Mouse (Mus musculus) gonadal fat pad, adult 2 months (tissue): Measurements from ENCODE around the gene Tyw1. TPM values are rescaled to one million over a fixed set of nuclear protein-coding genes. Genes with fewer than 3 reads are reported as not detected.
"Not testable (repeated sequence)": the region's sequence is repeated elsewhere in the genome, so short reads cannot be mapped to it uniquely, and the experiment has no call there.

Experiments
- DNase-seq: peaks from one replicate; pipeline ENCODE4 v3.0.0-alpha.2; 2012; ENCODE audit warnings: low read depth
- polyA plus RNA-seq: library from polyadenylated mRNA; depleted of rRNA; stranded (reverse); fragments of >200 nt; gene quantifications from 2 replicates; pipeline ENCODE4 v1.2.3, GENCODE M21; 2012; rRNA removed

Tyw1 gene
- 13.8 and 15.7 TPM in 2 replicates for polyA plus RNA-seq

DNA sequence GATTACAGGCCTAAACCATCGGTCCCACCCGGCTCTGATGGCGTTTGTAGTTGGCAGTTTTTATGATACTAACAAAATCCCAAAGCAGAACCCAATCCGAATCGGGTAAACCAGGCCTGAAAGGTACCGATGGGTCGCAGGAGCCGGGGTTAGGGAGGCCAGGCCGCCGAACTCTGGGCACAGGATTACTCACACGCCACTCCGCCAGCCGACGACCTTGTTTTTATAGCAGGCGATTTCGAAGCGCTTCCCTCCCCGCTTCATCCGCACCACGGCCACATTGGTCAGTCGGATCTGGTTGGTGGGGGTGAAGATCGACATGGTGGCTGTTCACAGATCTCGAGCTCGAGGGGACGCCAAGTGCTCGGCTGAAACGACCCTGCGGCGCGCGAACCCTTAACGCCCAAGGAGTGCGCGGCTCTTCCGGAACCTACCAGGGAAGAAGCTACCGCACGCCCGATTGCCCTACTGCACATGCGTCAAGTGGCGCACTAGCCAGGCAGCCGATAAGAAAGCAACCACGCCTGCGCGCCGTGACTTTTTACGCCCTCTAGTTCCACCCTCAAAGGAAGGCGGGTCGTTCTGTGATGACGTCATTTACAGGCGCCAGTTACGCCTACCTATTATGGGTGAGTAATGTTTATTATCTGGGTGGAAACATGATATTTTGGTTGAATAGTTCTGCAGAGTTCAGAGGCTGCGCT lies at the start of gene Tyw1, which contains the start of gene Sbds:
Tyw1 (plus strand) TSS at position 603 of the 704 bp plus-strand sequence.
Sbds (minus strand) TSS at position 514 of the 704 bp plus-strand sequence.
- peak; percentile 67 for DNase-seq

DNA sequence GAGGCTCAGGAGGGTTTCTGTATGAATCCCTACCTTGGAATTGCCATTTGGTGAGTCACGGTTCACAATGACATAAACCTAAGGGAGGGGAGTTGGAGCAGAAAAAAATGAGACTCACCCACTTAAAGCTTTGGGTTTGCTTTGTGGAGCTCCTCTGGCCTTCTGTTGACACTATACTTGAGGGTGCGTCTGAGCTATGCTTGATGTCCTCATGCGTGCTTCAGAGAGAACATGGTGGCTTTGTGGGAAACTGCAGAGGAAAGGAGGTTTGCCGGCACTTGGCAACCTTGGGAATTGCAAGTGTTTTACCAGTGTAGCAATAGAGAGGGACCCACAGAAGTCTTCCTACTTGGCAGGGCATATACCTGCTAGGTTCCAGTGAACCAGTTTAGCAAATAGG lies 48.1 kb upstream of the Tyw1 start:
- no peak for DNase-seq

DNA sequence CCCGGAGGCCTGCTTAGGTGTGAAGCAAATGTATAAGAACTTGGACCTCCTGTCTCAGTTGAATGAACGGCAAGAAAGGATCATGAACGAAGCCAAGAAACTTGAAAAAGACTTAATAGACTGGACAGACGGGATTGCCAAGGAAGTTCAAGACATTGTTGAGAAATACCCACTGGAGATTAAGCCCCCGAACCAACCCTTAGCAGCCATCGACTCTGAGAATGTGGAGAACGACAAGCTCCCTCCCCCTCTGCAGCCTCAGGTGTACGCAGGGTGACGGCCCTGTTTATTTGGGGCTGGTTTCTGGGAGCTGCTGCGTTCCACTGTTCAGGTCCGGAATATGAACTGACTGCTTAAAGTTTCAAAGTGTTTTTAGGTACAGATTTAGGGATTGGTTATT lies 42.5 kb upstream of the Tyw1 start:
- DNase-seq = no peak

DNA sequence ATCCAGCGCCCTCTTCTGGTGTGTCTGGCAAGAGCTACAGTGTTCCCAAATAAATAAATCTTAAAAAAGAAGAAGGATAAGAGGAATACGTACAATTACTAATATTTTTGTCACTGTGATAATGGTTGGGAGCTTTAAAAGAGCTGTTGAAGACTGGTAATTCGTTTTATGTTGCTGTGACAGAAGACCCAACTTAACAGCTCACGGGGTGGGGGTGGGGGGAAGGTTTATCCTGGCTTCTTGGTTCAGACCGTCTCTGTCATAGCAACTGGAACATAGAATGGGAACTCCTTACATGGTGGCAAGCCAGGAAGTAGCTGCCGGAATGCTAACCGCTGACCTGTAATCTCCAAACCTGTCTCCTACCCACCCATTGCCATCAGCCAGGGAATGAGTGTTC lies 38.6 kb upstream of the Tyw1 start, which contains the start of gene Tmem248:
Tmem248 (plus strand) TSS at position 301 of the 400 bp plus-strand sequence.
- DNase-seq = no peak

DNA sequence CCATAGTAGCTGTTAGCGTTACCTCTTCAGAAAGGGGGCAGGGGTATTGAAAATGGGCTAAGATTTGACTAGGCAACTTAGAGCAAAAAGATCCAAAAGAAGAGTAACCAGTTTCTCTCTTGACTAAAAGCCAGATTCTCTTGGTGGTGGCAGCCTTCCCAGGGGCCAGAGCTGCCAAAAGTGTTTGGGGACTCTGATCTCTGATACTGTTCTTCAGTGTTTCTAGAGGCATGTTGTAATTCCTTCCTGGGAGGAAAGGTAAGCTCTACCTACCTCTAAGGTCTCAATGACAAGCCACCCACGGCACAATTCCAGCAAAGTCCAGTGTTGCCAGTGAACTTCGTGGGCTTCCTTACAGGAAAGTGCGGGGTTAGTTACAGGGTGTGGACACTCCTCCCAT lies 38.0 kb upstream of the Tyw1 start:
- DNase-seq = no peak

DNA sequence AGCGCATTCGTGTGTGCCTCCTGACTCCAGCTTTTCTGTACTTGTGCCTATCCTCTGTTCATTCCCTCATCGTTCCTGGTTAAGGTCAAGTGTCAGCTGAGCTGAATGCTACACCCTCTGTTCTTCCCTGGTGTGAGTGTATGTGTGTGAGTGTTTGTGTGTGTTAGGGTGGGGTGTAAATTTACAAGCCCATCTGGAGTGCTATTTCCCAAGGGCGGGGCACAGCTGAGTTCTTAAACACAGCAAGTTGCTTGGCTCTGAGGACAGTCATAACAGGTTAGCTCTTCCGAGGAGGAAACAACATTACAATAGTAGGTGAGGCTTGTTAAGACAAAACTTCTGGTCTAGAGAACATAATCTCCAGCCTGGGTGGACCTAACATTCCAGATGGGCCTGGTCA lies 37.1 kb upstream of the Tyw1 start:
- no peak for DNase-seq

DNA sequence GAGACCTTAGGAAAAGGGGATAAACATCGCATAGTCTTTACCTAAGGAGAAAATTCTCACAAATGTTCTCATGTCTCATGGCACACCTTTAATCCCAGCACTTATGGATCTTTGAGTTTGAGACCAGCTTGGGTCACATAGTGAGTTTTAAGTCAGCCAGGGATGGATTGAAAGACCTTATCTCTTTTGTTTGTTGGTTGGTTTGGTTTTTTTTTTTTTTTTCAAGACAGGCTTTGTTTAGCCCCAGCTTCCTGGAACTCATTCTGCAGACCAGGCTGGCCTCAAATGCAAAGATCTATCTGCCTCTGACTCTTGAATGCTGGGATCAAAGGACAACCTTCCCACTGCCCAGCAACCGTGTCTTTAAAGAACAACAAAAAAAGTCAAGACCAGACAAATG lies 34.1 kb upstream of the Tyw1 start:
- no peak for DNase-seq

DNA sequence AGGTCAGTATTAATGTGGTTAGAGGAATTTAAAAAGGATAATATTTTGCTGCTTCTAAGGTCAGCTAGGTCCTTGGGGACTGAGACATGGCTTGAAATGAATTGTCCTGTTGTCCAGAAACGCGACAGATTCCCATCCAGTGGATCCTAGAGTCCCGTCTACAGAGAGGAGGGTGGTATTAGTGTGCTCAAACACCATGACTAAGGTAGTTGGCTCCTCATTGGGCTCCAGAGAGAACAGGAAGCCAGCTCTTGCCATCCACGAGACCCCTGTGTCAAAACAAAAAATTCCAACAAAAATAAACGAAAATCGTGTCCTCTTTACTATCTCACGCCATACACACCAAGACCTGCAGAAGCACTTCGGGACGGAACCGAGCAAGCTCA lies 33.7 kb upstream of the Tyw1 start:
- no peak for DNase-seq

DNA sequence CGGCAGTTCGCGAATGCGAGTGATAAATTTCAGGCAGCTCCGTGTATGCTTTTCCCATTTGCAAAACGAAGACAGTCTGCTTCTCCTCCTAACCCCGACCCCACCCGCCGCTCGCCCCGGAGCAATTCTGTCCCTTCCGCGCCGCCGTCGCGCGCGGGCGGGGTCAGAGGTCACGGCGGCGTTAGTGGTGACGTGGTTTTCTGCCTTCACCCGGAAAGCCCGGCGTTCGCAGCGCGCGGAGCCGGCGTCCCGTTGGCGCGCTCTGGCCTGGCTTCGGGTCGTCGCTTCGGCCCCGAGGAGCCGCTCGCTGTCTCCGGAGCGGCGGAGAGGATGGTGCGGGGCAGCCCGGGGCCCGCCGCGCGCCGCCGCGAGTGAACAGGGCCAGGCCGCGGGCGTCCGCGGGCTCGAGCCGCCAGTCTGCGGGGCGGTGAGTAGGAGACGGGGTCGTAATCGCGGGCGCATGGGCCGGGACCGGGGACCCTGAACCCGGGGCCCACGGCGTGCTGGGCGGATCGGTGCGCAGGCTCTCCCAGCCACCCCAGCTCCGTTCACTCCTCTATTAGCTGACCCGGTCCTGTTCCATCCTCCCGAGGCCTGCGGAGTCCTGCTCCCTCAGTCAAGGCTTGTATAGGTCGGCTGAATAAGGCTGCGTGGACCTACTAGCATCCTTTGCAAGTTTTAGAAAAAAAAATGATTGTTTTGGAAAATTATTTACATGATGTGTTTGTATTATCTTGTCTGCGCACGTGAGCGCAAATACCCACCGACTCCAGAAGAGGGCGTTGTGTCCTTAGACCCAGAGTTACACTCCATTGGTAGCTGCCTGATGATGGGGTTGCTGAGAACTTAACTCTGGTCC lies 33.0 kb upstream of the Tyw1 start:
- DNase-seq = no peak

DNA sequence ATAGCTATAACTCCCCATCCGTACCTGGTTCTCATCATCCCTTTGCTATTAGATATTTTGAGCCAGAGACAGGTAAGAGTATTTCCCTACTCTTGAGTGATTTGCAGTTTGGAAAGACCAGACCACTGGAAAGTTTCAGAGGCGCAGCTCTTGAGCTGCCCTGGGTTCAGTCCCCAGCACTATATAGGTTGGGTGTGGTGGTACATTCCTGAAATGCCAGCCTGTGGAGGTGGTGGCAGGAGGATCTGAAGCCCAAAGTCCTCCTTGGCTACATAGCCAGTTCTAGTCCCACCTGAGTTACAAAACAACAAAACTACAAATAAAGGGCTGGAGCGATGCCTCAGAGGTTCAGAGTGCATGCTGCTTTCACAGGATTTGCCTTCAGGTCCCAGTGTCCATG lies 28.6 kb upstream of the Tyw1 start:
- no peak for DNase-seq

DNA sequence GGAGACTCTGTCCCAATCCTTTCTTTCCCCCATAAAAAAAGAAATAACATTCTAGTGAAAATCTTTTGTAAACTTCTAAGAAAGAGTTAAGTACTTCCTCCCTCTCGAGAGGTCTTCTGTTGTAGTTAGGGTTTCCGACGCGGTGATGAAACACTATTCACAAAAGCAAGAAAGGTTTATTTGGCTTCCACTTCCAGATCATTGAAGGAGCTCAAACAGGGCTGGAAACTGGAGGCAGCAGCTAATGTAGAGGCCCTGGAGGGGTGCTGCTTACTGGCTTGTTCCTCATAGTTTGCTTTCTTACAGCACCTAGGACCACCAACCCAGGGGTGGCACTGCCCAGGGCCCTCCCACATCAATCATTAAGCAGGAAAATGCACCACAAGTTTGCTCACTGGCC lies 27.3 kb upstream of the Tyw1 start:
- DNase-seq = no peak

DNA sequence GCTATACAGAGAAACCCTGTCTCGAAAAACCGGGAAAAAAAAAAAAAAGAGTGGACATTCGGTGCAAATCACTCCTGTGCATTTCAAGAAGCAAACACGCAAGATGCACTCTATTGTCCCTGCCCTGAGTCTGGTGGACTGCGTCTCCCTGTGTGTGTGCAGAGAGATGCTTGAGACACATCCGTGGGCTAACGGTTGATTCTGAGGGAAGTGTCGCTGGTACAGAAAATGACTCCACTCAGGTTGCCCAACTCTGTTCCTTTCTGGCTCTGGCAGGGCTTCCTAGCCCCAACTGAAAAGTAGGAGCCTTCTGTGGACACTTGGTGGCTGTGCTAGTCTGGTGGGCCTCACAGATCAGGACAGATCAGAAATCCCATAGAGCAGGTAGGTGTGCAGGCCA lies 19.1 kb upstream of the Tyw1 start:
- DNase-seq = no peak

DNA sequence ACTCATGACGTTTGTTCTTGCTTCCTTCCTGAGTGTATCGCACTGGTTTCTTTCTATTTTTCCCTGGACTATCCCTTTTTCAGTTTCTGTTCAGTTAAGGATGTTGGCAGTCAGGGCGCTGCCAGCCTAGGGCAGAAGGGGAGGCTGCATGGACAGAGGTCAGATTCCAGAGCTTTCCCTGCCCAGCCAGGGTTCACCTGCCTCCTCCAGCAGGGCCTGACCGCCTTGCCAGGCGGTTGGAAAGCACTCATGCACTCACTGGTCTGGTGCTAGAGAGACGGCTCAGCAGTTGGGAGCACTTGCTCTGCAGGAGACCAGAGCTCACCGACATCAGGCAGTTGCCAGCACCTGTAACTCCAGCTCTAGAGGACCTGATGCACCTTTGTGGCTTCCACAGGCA lies 16.2 kb upstream of the Tyw1 start:
- DNase-seq = no peak

DNA sequence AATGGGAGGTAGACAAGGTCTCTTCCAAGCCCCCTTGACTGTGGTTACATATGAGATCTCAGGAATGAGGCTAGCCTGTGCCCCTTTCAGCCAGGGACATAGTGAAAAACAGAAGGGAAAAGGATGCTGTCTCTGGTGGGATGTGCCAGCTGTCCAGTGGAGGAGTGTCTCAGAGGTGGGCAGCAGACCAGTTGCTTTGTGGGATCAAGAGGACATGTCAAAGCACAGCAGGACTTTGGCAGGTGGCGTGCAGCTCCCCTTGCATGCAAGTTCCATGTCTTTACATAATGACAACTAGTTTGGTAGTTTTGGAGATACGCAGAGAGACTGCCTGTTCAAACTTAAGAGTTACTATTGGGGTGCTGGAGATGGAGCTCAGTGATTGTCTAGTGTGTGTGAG lies 15.6 kb upstream of the Tyw1 start:
- no peak for DNase-seq

DNA sequence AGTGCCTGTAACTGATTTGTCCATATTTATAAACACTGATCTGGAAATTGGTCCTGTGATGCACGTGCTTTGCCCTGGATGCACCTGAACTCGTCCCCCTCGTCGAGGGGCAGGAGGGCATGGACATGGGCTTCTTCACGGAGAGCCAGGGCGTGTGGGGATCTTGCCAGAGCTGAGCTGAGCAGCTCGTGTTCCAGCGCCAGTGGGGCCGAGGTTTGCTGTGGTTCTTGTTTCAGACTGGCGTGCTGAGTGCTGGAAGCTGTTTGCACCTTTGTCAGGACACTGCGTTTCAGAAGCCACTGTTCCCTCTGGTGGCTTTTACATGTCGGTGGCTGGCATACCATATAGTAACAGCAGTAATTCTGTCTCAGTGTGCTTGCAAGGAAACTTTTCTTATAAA lies 14.0 kb upstream of the Tyw1 start:
- no peak for DNase-seq

DNA sequence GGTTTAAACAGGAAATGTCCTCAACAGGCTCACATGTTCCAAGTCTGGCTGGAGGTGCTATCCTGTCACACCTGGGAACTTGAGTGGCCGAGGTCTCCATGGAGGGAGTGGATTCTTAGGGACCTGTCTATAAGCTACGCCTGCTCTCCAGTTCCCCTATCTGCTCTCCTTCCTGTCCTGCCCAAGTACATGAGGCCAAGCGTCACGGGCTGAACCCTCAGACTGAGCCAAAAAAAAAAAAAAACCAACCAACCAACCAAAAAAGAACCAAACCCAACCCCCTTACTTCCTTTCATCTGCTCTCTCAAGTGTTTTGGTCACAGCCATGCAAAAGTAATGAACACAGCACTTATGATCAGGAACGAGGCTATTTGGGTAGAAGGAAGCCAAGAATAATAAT lies 7.6 kb upstream of the Tyw1 start:
- no peak for DNase-seq

DNA sequence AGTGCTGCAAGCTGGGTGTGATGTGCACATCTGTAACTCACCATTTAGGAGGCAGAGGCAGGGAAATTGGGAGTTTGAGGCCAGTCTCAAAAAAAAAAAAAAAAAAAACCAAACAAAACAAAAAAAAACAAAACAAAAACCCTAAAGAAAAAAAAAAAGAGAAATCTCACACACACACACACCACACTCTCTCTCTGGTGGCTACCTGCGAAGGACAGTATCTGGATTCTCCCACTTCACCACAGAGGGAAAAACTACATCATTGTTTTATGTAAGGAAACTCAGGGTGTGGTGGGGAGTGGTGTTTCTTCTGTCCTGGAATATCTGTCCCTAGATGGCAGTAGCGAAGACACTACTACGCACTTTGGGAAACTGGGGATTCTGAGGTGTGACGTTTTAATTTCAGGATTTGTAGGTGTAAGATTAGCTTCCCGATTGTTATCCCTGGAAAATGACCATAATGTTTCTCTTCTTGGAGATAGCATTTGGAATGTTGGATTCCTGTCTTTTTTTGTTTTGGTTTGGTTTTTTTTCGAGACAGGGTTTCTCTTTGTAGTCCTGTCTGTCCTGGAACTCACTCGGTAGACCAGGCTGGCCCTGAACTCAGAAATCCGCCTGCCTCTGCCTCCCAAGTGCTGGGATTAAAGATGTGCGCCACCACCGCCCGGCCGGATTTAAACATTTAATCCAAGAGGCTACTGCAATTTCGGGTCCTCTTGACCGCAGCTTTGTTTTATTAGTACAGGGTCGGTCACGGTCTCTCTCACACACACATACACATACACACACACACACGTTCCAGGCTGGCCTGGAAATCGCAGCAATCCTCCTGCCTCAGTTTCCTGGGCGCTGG lies 1.0 kb upstream of the Tyw1 start:
- DNase-seq = no peak

DNA sequence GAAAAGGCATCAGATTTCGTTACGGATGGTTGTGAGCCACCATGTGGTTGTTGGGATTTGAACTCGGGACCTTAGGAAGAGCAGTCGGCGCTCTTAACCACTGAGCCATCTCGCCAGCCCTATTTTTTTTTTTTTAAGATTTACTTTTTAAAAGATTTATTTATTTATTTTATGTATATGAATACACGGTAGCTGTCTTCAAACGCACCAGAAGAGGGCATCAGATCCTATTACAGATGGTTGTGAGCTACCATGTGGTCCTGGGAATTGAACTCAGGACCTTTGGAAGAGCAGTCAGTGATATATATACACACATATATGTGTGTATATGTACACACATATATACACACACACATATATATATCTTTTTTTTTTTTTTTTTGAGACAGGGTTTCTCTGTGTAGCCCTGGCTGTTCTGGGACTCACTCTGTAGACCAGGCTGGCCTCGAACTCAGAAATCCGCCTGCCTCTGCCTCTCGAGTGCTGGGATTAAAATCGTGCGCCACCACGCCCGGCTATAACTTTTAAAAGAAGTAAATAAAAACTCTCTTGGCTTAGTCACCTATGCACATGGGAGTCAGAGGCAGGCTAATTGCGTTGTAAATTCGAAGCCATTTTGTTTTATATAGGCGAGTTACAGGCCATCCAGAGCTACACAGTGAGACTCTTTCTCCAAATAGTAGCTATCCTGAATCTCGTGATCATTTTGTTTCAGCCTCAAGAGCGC lies 543 bp downstream of the Tyw1 start:
- DNase-seq = not testable (repeated sequence)

DNA sequence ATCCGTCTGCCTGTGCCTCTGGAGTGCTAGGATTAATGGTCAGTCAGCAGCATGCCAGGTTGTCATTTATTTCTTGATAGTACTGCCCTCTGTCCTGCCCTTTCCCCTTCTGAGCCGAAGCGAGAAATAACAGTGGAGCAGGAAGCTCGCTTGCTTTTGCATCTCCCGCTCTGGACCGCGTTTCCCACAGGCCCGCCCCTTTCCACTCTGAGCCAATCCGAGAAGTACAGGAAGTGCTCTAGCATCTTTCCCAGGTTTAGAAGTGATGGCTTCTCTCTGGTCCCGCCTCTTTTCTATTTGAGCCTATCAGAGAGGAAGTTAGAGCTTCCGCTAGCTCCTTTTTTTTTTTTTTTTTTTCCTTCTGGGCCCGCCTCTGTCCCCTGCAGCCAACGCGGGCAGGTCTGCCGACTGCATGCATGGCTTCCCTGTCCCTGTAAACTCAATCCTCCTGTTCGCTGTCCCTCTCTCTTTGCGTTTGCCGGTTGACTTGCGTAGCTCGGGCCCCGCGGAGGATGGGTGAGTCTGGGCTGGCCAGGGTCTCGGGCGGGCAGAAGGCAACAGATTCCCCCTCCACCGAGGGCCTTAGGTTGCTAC lies 1.4 kb downstream of the Tyw1 start:
- peak; percentile 90 for DNase-seq

DNA sequence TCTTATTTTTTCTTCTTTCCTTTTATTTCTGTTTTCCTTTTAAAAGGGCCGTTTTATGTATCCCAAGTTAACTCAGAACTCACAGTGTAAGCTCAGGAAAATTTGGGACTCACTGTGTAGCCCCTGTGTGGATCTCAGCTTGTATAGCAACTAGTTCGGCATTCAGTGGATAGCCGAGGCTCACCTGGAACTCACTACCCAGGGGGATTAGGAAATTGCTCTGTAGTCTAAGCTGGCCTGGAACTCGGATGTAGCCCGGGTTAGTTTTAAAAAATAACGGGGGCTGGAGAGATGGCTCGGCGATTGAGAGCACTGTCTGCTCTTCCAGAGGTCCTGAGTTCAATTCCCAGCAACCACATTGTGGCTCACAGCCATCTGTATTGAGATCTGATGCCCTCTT lies 1.9 kb downstream of the Tyw1 start:
- DNase-seq = no peak

DNA sequence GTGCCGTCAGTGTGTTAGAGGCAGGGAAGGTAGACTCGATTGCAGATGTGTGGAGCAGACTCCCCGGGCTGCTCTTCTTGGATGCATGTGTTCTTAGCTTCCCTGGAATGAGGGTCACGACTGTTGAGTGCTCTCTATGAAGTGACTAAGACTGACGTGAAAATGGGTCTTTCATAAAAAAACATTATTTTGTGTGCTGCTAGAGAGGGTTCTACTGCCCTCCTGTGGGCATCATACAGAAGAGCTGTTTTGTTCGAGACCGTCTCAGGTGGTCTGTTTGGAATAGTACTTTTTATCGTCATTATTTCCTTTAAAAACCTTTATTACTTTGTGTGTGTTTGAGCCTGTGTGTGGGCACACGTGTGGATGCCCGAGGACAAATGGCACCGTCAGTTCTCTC lies 8.0 kb downstream of the Tyw1 start:
- DNase-seq = no peak
